Mouse (Mus musculus) erythroblast, embryonic 14.5 days (primary cell): Measurements from ENCODE around the gene Adgrg1. TPM values are rescaled to one million over a fixed set of nuclear protein-coding genes. Genes with fewer than 3 reads are reported as not detected.
"Not testable (repeated sequence)": the region's sequence is repeated elsewhere in the genome, so short reads cannot be mapped to it uniquely, and the experiment has no call there.

Experiments
- H3K27me3 ChIP-seq: 2 replicates; pipeline ENCODE4 v1.6.1; 2012; ENCODE audit warnings: inconsistent platforms; ENCODE audit not compliant: control insufficient read depth
- H3K36me3 ChIP-seq: 2 replicates; pipeline ENCODE4 v1.6.1; 2012; ENCODE audit warnings: mild to moderate bottlenecking, inconsistent platforms; ENCODE audit not compliant: control insufficient read depth
- H3K4me1 ChIP-seq: 2 replicates; pipeline ENCODE4 v1.6.1; 2012; ENCODE audit warnings: inconsistent platforms; ENCODE audit not compliant: control insufficient read depth
- H3K4me3 ChIP-seq: replicated peaks from 2 replicates; pipeline ENCODE3; 2012; ENCODE audit warnings: moderate library complexity, mild to moderate bottlenecking, inconsistent platforms
- H3K9me3 ChIP-seq: 2 replicates; pipeline ENCODE4 v1.6.1; 2012; ENCODE audit warnings: low read length, inconsistent platforms, mixed read lengths; ENCODE audit not compliant: control insufficient read depth
- GATA1 ChIP-seq: IDR thresholded peaks from 2 replicates; pipeline ENCODE4 v1.6.1; 2012; ENCODE audit warnings: low read length, inconsistent platforms, mixed read lengths
- TAL1 ChIP-seq: IDR thresholded peaks from 3 replicates; pipeline ENCODE4 v1.6.1; 2012; ENCODE audit warnings: low read length, inconsistent platforms, mixed read lengths
- polyA plus RNA-seq: library from polyadenylated mRNA; stranded (reverse); fragments of >175 nt; gene quantifications from 2 replicates; pipeline ENCODE4 v1.2.3, GENCODE M21; 2012

Adgrg1 gene
- polyA plus RNA-seq, 1 experiment = 14.3 TPM

- TF ChIP-seq TAL1 (no peak), GATA1 (no peak)
- Histone ChIP-seq H3K4me3 (no peak within 1 kb of the TSS), H3K4me1 (no peaks in the 10 kb centered on the region; the same call in 1 of the 2 replicates), H3K36me3 (peaks cover 35% of the 10 kb centered on the region), H3K9me3 (no peaks in the 10 kb centered on the region), H3K27me3 (peaks cover 20% of the 10 kb centered on the region)
These were observed 42.9 kb downstream of the Adgrg1 start, which contains the start of gene Adgrg3 for GRCm38 (mm10) chr8:95017451-95017850. Gene Adgrg3, plus strand, starts transcription at chr8:95017692.

DNA sequence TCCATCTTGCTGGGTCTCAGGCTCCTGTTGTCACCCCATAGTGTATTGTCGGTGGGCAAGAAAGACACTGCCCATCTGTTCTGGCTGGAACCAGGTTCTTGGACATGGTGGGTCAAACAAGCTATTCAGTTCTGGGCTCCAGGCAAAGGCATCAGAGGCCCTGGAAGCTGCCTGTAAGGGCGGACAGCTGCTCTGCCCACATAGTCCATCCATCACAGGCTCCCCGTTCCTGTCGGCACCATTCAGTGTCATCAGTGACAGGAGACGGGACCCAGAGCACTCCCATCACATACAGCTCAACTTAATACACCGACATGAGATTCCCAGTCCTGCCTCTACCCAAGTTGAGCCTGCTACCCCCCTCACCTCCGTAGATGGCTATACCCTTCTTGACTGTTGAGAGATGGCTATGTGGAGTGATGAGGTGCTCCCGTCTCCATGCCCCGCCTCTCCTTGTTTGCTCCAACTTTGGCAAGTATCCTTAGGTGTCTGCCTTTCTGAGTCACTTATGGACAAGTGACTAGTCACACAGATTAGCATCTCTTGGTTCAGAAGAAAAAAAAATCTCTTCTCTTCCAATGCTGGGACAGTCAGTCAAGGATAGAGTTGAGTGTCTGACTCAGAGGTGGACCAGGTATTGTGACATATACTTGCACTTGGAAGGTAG is 43.6 kb downstream of the Adgrg1 start:
- Histone ChIP-seq H3K36me3 (peaks cover 29% of the 10 kb centered on the region), H3K4me3 (no peak overlapping the region), H3K27me3 (peaks cover 20% of the 10 kb centered on the region), H3K9me3 (no peaks in the 10 kb centered on the region), H3K4me1 (no peaks in the 10 kb centered on the region; the same call in 1 of the 2 replicates)
- TF ChIP-seq TAL1 = no peak

- peaks cover 6% of the 10 kb centered on the region for H3K36me3 ChIP-seq
- no peak overlapping the region for H3K4me3 ChIP-seq
- H3K27me3 ChIP-seq = peaks cover 20% of the 10 kb centered on the region
- peak; percentile 16; the same call in 1 of the 3 replicates for TF ChIP-seq TAL1
- no peak for TF ChIP-seq GATA1
- no peaks in the 10 kb centered on the region; the same call in 1 of the 2 replicates for H3K4me1 ChIP-seq
- H3K9me3 ChIP-seq = no peaks in the 10 kb centered on the region
These were observed 45.8 kb downstream of the Adgrg1 start for GRCm38 (mm10) chr8:95020293-95020777.

DNA sequence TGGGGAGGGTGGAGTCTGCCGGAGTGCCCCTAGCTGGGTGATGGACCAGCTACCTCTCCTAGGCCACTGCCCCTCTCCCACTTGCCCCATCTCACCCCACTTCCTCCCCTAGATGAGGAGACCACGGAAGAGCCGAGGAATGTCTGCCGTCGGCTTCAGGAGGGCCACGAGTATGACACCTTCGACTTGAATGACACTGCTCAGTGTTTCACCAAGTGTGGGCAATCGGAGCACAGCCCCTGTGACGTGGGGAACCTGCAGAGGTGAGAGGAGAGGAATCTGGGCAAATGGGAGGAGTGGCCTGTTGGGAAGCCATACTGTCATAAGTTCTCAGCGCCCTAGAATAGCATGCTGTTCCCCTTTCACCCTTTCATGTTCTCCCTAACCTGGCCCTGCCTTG is 46.3 kb downstream of the Adgrg1 start:
- no peaks in the 10 kb centered on the region; the same call in 1 of the 2 replicates for H3K4me1 ChIP-seq
- peaks cover 20% of the 10 kb centered on the region for H3K27me3 ChIP-seq
- H3K36me3 ChIP-seq = peaks cover 1% of the 10 kb centered on the region
- peaks cover 4% of the 10 kb centered on the region for H3K9me3 ChIP-seq
- TF ChIP-seq TAL1 = no peak
- H3K4me3 ChIP-seq = no peak overlapping the region

DNA sequence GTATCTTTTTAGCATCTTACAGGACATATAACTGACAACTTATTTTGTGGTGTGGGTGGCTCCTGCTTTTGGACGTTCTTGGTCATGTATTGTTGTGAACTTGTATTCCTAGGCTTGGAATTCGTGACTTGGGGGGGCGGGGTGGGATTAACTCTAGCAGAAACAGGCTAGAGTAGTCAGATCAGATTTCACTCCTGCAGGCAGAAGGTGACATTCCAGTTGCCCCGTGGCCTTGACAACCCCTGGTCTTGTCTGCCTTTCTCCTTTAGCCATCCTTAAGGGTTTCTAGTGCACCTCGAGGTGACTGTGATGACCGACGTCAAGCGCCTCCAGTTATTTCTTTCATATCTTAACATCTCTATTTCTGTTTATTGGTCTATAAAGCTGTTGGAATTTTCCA is 48.6 kb downstream of the Adgrg1 start:
- Histone ChIP-seq H3K36me3 (no peaks in the 10 kb centered on the region), H3K4me1 (no peaks in the 10 kb centered on the region; the same call in 1 of the 2 replicates)

GRCm38 (mm10) chr8:95024387-95024786 is 49.8 kb downstream of the Adgrg1 start:
- H3K36me3 ChIP-seq = no peaks in the 10 kb centered on the region

More for the DNA sequence above, 48.6 kb downstream of the Adgrg1 start:
- Histone ChIP-seq H3K27me3 (peaks cover 20% of the 10 kb centered on the region), H3K9me3 (peaks cover 4% of the 10 kb centered on the region), H3K4me3 (no peak overlapping the region)
- no peak for TF ChIP-seq TAL1
- TF ChIP-seq GATA1 = no peak

DNA sequence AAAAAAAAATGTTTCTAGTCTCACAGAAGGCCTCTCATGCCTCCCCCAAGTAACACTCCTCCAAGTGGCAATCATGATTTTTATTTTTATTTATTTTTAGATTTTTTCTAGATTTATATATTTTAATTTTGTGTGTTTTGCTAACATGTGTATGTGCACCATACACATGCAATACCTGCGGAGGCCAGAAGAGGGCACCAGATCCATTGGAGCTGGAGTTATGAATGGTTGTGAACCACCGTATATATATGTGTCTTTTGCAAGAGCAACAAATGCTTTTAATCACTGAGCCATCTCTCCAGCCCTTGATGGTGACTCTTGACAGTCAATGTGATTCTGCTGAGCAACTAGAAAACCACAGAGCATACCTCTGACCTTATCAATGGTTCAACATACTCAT is 50.9 kb downstream of the Adgrg1 start:
- TF ChIP-seq TAL1 (no peak), GATA1 (no peak)
- H3K4me3 ChIP-seq = no peak overlapping the region
- no peaks in the 10 kb centered on the region for H3K36me3 ChIP-seq
- no peaks in the 10 kb centered on the region; the same call in 1 of the 2 replicates for H3K4me1 ChIP-seq
- H3K9me3 ChIP-seq = peaks cover 4% of the 10 kb centered on the region
- peaks cover 10% of the 10 kb centered on the region for H3K27me3 ChIP-seq

More at GRCm38 (mm10) chr8:95024387-95024786, 49.8 kb downstream of the Adgrg1 start:
- no peak for TF ChIP-seq GATA1
- no peak for TF ChIP-seq TAL1
- H3K4me1 ChIP-seq = no peaks in the 10 kb centered on the region; the same call in 1 of the 2 replicates
- peaks cover 15% of the 10 kb centered on the region for H3K27me3 ChIP-seq
- H3K9me3 ChIP-seq = peaks cover 4% of the 10 kb centered on the region
- no peak overlapping the region for H3K4me3 ChIP-seq

DNA sequence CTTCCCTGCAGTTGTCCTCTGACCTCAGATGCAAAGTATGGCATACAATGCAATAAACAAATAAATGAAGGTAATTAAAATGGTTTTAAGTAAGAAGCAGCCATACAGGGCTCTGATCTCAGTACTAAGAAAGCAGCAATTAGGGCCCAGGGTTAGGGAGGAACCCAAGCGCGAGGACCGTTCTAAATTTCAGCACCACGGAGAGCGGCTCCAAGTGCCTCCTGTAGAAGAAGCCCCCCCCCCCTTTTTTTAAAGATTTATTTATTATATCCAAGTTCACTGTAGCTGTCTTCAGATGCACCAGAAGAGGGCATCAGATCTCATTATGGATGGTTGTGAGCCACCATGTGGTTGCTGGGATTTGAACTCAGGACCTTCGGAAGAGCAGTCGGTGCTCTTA is 53.8 kb downstream of the Adgrg1 start:
- not testable (repeated sequence) for H3K36me3 ChIP-seq, H3K27me3 ChIP-seq, H3K4me1 ChIP-seq

GRCm38 (mm10) chr8:95037106-95037925 is 62.8 kb downstream of the Adgrg1 start:
- Histone ChIP-seq H3K4me3 (no peak overlapping the region), H3K9me3 (no peaks in the 10 kb centered on the region), H3K27me3 (no peaks in the 10 kb centered on the region), H3K36me3 (no peaks in the 10 kb centered on the region), H3K4me1 (no peaks in the 10 kb centered on the region)
- TF ChIP-seq GATA1 = no peak
- no peak for TF ChIP-seq TAL1

More for the DNA sequence above, 53.8 kb downstream of the Adgrg1 start:
- not testable (repeated sequence) for H3K9me3 ChIP-seq, H3K4me3 ChIP-seq
